Mouse (Mus musculus) liver, postnatal 0 days (tissue): Measurements from ENCODE around the gene Arcn1. TPM values are rescaled to one million over a fixed set of nuclear protein-coding genes. Genes with fewer than 3 reads are reported as not detected.

Source experiments
- ATAC-seq: fragments of 200-750 bp; cut with Nextera tagmentation; 2 replicates; pipeline ENCODE4 v1.8.0; 2017; ENCODE audit warnings: mild to moderate bottlenecking, moderate library complexity
- DNase-seq: peaks from one replicate; pipeline ENCODE4 v3.0.0-alpha.2; 2016
- H3K27ac ChIP-seq: fragments of 300-500 bp; sonication (generic); 2 replicates; pipeline ENCODE4 v1.5.1; 2014; ENCODE audit warnings: antibody characterized with exemption, moderate library complexity, mild to moderate bottlenecking, low read depth
- H3K27me3 ChIP-seq: fragments of 300-500 bp; sonication (generic); 2 replicates; pipeline ENCODE4 v1.6.1; 2014; ENCODE audit warnings: low read length, control low read depth, mixed read lengths; ENCODE audit not compliant: insufficient read depth
- H3K36me3 ChIP-seq: fragments of 300-500 bp; sonication (generic); replicated peaks from 2 replicates; pipeline ENCODE4 v1.6.1; 2014; ENCODE audit warnings: mild to moderate bottlenecking, control low read depth, low read length, moderate library complexity, mixed read lengths; ENCODE audit not compliant: insufficient read depth
- H3K4me1 ChIP-seq: fragments of 300-500 bp; sonication (generic); 2 replicates; pipeline ENCODE4 v1.6.1; 2014; ENCODE audit warnings: antibody characterized with exemption, mild to moderate bottlenecking, control low read depth; ENCODE audit not compliant: insufficient read depth
- H3K4me2 ChIP-seq: fragments of 300-500 bp; sonication (generic); 2 replicates; pipeline ENCODE4 v1.6.1; 2014; ENCODE audit warnings: low read depth, mild to moderate bottlenecking, low read length, moderate library complexity, mixed read lengths
- H3K4me3 ChIP-seq: fragments of 300-500 bp; sonication (generic); 2 replicates; pipeline ENCODE4 v1.5.1; 2014; ENCODE audit warnings: low read depth, low read length
- H3K9ac ChIP-seq: fragments of 300-500 bp; sonication (generic); replicated peaks from 2 replicates; pipeline ENCODE4 v1.6.1; 2014; ENCODE audit warnings: mild to moderate bottlenecking, moderate library complexity
- H3K9me3 ChIP-seq: fragments of 300-500 bp; sonication (generic); 2 replicates; pipeline ENCODE4 v1.6.1; 2016; ENCODE audit warnings: mild to moderate bottlenecking, control low read depth, low read length, mixed read lengths
- CTCF ChIP-seq: sonication (generic); IDR thresholded peaks from 2 replicates; pipeline ENCODE4 v1.5.1; 2016; ENCODE audit warnings: antibody characterized with exemption, low read depth
- EP300 ChIP-seq: IDR thresholded peaks from 2 replicates; pipeline ENCODE4 v1.6.1; 2016; ENCODE audit warnings: antibody characterized with exemption, low read depth, mild to moderate bottlenecking
- WGBS: fragments of 180-500 bp; shearing (Covaris S2); extraction: QIAGEN DNeasy Blood & Tissue Kit; methylation state at CpG from one replicate; pipeline ENCODE4 v1.1.7; 2014; ENCODE audit not compliant: insufficient replicate concordance; 5-methylcytosine and 5-hydroxymethylcytosine counted together
- polyA plus RNA-seq: library from polyadenylated mRNA; unstranded; fragments of >200 nt; fragmentation: Nextera tagmentation; extraction: Ambion mirVana; gene quantifications from 2 replicates; pipeline ENCODE4 v1.2.1, GENCODE M21; 2015

The Arcn1 gene
- polyA plus RNA-seq, 1 experiment from 2014 or later: 58.4 TPM

DNA sequence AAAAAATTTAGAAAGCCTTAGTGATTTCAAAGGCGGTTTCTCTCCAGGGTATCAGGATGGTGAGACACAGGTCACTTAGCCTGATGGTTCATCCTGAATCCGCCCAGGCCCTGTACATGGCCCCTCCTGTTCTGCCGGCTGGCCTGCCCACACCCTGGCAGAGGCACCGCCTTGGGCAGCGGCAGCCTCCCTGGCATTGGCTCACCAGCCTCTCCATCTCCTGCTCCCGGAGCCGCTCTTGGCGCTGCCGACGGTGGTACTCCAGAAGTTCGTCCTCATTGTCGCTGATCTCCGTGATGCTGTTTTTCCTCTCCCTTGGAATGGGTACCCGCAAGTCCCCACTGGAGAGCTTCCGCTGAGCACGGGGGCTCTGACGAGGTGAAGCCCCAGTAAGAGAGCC is 52.5 kb downstream of the Arcn1 start:
- no peaks in the 10 kb centered on the region for H3K9me3 ChIP-seq
- H3K36me3 ChIP-seq: 0 out of 2 replicates have a peak, but pooled peaks cover 3% of the 10 kb centered on the region
- no peaks in the 10 kb centered on the region; the same call in 1 of the 2 replicates for H3K4me1 ChIP-seq
- WGBS: 86% methylated on average over 15 of the region's 17 CpGs
- H3K27ac ChIP-seq: no peak overlapping the region
- ATAC-seq: no peak
- no peak overlapping the region for H3K4me3 ChIP-seq
- no peak overlapping the region for H3K4me2 ChIP-seq
- no peak for DNase-seq
- H3K27me3 ChIP-seq: no peaks in the 10 kb centered on the region
- TF ChIP-seq CTCF: no peak
- TF ChIP-seq EP300: no peak
- H3K9ac ChIP-seq: no peak overlapping the region

DNA sequence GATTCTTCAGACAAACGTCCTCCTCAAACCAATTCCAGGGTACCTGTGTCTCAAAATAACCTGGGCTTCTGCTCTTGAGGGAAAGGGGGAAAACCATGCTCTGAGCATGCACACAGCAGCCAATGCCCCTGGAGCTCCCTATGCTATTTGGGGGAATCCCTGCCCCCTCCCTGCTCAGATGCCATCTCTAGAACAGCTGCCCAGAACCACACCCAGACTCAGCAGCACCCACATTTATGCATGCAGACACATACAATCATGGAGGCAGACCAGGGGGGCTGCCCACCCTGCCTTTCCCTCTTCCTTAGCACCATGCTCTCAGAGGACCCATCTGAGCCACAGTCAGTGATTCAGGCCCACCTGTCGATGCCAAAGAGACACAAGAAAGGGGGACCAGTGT is 54.1 kb downstream of the Arcn1 start:
- DNase-seq (no peak), ATAC-seq (no peak)
- Histone ChIP-seq H3K9me3 (no peaks in the 10 kb centered on the region), H3K4me3 (no peak overlapping the region), H3K9ac (no peak overlapping the region), H3K36me3 (0 out of 2 replicates have a peak, but pooled peaks cover 3% of the 10 kb centered on the region), H3K4me2 (no peak overlapping the region), H3K27me3 (no peaks in the 10 kb centered on the region), H3K27ac (no peak overlapping the region), H3K4me1 (peaks cover 2% of the 10 kb centered on the region; the same call in 1 of the 2 replicates)
- TF ChIP-seq EP300 (no peak), CTCF (no peak)
- WGBS: 54% methylated on average over 2 of the region's 2 CpGs

DNA sequence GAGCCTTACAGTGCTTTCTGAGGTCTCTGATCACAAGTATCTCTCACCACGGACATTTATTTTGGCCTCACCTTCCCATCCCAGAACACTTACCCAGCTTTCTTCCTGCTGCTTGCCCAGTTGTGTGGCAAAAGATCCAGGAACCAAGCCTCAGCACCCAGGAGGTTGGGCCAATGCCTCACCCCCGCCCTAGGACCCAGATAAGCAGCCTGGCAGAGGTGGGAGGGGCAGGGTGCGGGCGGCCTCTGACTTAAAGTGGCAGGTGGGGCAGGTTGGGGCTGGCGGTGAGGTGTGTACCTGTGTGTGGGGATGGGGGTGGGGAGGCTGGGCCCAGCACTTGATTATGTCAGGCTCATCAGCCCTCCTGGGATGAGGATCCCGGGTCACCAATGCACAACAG is 54.6 kb downstream of the Arcn1 start:
- H3K4me2 ChIP-seq: no peak overlapping the region
- H3K9ac ChIP-seq: no peak overlapping the region
- no peak for DNase-seq
- H3K4me3 ChIP-seq: no peak overlapping the region
- H3K27me3 ChIP-seq: no peaks in the 10 kb centered on the region
- WGBS: 61% methylated on average over 6 of the region's 6 CpGs
- H3K9me3 ChIP-seq: no peaks in the 10 kb centered on the region
- peaks cover 6% of the 10 kb centered on the region for H3K4me1 ChIP-seq
- no peak for ATAC-seq
- 0 out of 2 replicates have a peak, but pooled peaks cover 3% of the 10 kb centered on the region for H3K36me3 ChIP-seq
- TF ChIP-seq CTCF (no peak), EP300 (no peak)
- no peak overlapping the region for H3K27ac ChIP-seq

DNA sequence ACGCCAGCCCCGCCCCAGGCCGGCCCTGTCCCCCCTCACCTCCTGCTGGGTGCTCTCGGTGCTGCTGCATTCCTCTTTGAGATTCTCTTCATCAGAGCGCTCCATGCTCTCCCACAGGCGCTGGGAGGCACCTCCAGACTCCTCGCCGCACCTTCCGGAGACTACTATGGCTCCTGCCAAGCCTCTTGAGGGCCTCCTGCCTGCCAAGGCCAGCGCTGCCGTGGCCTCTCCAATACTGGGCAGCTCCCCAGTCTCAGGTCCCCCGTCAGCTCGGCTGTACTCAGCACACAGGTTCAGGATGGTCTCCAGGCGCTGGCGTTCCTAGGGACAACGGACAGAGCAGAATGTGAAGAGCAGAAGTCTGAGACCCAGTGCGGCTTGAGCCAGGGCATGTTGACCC is 56.0 kb downstream of the Arcn1 start:
- H3K36me3 ChIP-seq: 0 out of 2 replicates have a peak, but pooled peaks cover 3% of the 10 kb centered on the region
- no peak for ATAC-seq
- H3K9ac ChIP-seq: no peak overlapping the region
- DNase-seq: no peak
- H3K27ac ChIP-seq: no peak overlapping the region
- H3K9me3 ChIP-seq: no peaks in the 10 kb centered on the region
- TF ChIP-seq CTCF: no peak
- TF ChIP-seq EP300: no peak
- H3K27me3 ChIP-seq: no peaks in the 10 kb centered on the region
- WGBS: 87% methylated on average over 17 of the region's 17 CpGs
- H3K4me1 ChIP-seq: peaks cover 10% of the 10 kb centered on the region
- H3K4me3 ChIP-seq: no peak overlapping the region
- no peak overlapping the region for H3K4me2 ChIP-seq

DNA sequence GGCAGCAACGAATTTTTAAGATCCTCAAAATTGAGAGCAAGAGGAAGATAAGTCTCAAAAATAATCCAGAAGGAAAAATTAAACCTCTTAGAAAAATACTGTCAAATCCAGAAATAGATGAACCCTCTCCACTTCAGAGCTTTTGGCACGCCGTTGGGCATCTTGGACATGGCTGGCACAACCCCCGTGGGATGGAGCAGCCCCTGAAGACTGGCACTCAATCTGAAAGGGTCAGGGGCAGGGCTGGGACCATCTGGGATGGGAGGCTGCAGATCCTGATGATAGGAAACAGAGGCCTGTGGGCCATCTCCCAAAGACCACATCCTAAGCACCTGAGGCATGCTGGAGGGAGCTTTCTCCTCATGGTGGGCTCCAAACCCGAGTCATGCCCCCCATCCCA is 57.4 kb downstream of the Arcn1 start:
- Histone ChIP-seq H3K4me3 (no peak overlapping the region), H3K27ac (no peak overlapping the region), H3K4me1 (peaks cover 10% of the 10 kb centered on the region), H3K36me3 (0 out of 2 replicates have a peak, but pooled peaks cover 3% of the 10 kb centered on the region), H3K4me2 (no peak overlapping the region), H3K9ac (no peak overlapping the region), H3K9me3 (no peaks in the 10 kb centered on the region), H3K27me3 (no peaks in the 10 kb centered on the region)
- no peak for TF ChIP-seq CTCF
- no peak for TF ChIP-seq EP300
- DNase-seq: no peak
- no peak for ATAC-seq
- 67% methylated on average over 5 of the region's 5 CpGs for WGBS

DNA sequence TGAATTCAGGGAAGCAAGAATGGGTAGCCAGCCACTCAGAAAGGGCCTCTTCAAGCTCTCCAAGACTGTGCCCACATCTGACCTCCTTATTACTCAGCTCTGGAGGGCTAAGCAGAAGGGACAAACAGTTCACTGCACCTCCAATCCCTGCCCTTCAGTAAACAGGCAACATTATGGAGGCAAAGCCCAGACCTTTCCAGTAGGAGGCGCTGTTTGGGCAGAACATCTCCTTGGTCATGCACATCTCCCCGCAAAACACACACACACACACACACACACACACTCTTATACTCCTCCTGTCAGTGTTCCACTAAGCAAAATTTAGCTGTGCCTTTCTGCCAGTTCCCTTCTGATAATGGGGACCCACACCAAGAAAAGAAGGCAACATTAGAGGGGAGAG is 58.0 kb downstream of the Arcn1 start:
- Histone ChIP-seq H3K36me3 (0 out of 2 replicates have a peak, but pooled peaks cover 3% of the 10 kb centered on the region), H3K4me3 (no peak overlapping the region), H3K4me1 (peaks cover 10% of the 10 kb centered on the region), H3K27me3 (no peaks in the 10 kb centered on the region), H3K9ac (no peak overlapping the region), H3K9me3 (no peaks in the 10 kb centered on the region), H3K27ac (no peak overlapping the region), H3K4me2 (no peak overlapping the region)
- DNase-seq: peak; percentile 65
- TF ChIP-seq CTCF: peak; percentile 76
- no peak for TF ChIP-seq EP300
- WGBS: 53% methylated on average over 2 of the region's 2 CpGs
- ATAC-seq: 0 out of 2 replicates have a peak, but pooled peaks have one; percentile 24
